21 mouse cellular contexts compared by ENCODE assay signal in genomic region chr19:18658473-18658872, GRCm38 (mm10). TPM values are rescaled to one million over a fixed set of nuclear protein-coding genes. Genes with fewer than 3 reads are reported as not detected.
A peak's percentile ranks its signal among the peaks of the same experiment; 100 is the strongest.
DNase-seq lines count a peak whose midpoint lies in the region; ATAC-seq and TF ChIP-seq lines count a peak whose summit lies in the region.
"Had no signal": no experiment of that assay in that cellular context is flagged by ENCODE, and none has a peak within 500 bp of the region (broad histone marks: within the 10 kb centered on the region; RNA-seq: fewer than 3 reads in every experiment).

No protein-coding gene starts in this region.

- WGBS in intestine, embryonic 15.5 days = 66% methylated on average over 4 of the region's 4 CpGs
- WGBS in intestine, postnatal 0 days = 60% methylated on average over 4 of the region's 4 CpGs
- 63% methylated on average over 4 of the region's 4 CpGs for WGBS in kidney, embryonic 16.5 days
- 71% methylated on average over 4 of the region's 4 CpGs for WGBS in midbrain, embryonic 16.5 days

- TF ChIP-seq CTCF in intestine, postnatal 0 days (IDR thresholded peaks at IDR 0.05; ENCODE audit: low read depth) = no peak

- no peak overlapping the region for H3K4me2 ChIP-seq in intestine, embryonic 15.5 days (replicated peaks)
- no peak overlapping the region for H3K4me2 ChIP-seq in intestine, postnatal 0 days (replicated peaks; ENCODE audit: low read depth)
- H3K4me2 ChIP-seq in kidney, embryonic 16.5 days (replicated peaks; ENCODE audit: low read depth, low read length) = no peak overlapping the region
- H3K4me2 ChIP-seq in midbrain, embryonic 16.5 days (ENCODE audit: low read length) = no peak overlapping the region
- H3K4me2 ChIP-seq: forebrain, embryonic 12.5 days; heart, embryonic 11.5 days; heart, embryonic 15.5 days; hindbrain, embryonic 13.5 days had no signal

- no peak overlapping the region for H3K9ac ChIP-seq in intestine, embryonic 15.5 days
- H3K9ac ChIP-seq in intestine, postnatal 0 days (ENCODE audit: low read depth, low read length) = no peak overlapping the region
- no peak overlapping the region for H3K9ac ChIP-seq in kidney, embryonic 16.5 days (replicated peaks; ENCODE audit: low read length)
- no peak overlapping the region for H3K9ac ChIP-seq in midbrain, embryonic 16.5 days (ENCODE audit: low read depth, low read length)
- H3K9ac ChIP-seq: forebrain, embryonic 12.5 days; heart, embryonic 15.5 days; hindbrain, embryonic 13.5 days had no signal

- 0 out of 2 replicates have a peak, but pooled peaks cover 3% of the 10 kb centered on the region for H3K4me1 ChIP-seq in intestine, embryonic 15.5 days (replicated peaks)
- no peaks in the 10 kb centered on the region for H3K4me1 ChIP-seq in intestine, postnatal 0 days (replicated peaks; ENCODE audit: control insufficient read depth, insufficient read depth, low read length)
- H3K4me1 ChIP-seq in kidney, embryonic 16.5 days (ENCODE audit: insufficient read depth, low read length) = peaks cover 5% of the 10 kb centered on the region; the same call in 1 of the 2 replicates
- H3K4me1 ChIP-seq in midbrain, embryonic 16.5 days (ENCODE audit: control insufficient read depth, insufficient read depth, low read length) = no peaks in the 10 kb centered on the region
- H3K4me1 ChIP-seq: forebrain, embryonic 12.5 days; hindbrain, embryonic 13.5 days had no signal

- no peaks in the 10 kb centered on the region for H3K27me3 ChIP-seq in intestine, embryonic 15.5 days (replicated peaks)
- no peaks in the 10 kb centered on the region for H3K27me3 ChIP-seq in intestine, postnatal 0 days (replicated peaks; ENCODE audit: control insufficient read depth, insufficient read depth, low read length)
- H3K27me3 ChIP-seq in kidney, embryonic 16.5 days (ENCODE audit: insufficient read depth, low read length) = no peaks in the 10 kb centered on the region
- H3K27me3 ChIP-seq in midbrain, embryonic 16.5 days (ENCODE audit: control insufficient read depth, insufficient read depth, low read depth, low read length) = no peaks in the 10 kb centered on the region
- H3K27me3 ChIP-seq: forebrain, embryonic 12.5 days; heart, embryonic 15.5 days; hindbrain, embryonic 13.5 days had no signal

- no peaks in the 10 kb centered on the region for H3K36me3 ChIP-seq in intestine, embryonic 15.5 days
- no peaks in the 10 kb centered on the region for H3K36me3 ChIP-seq in intestine, postnatal 0 days (ENCODE audit: control insufficient read depth, insufficient read depth)
- no peaks in the 10 kb centered on the region for H3K36me3 ChIP-seq in kidney, embryonic 16.5 days (ENCODE audit: insufficient read depth, low read length)
- H3K36me3 ChIP-seq in midbrain, embryonic 16.5 days (ENCODE audit: control insufficient read depth, insufficient read depth, low read length) = no peaks in the 10 kb centered on the region
- H3K36me3 ChIP-seq: forebrain, embryonic 12.5 days; heart, embryonic 15.5 days; hindbrain, embryonic 13.5 days had no signal

- peak; percentile 56; the same call in 1 of the 2 replicates for ATAC-seq in intestine, embryonic 15.5 days
- ATAC-seq in intestine, postnatal 0 days = no peak
- ATAC-seq in kidney, embryonic 16.5 days (ENCODE audit: low FRiP score, low TSS enrichment) = peak; percentile 59; the same call in 1 of the 2 replicates
- no peak for ATAC-seq in midbrain, embryonic 16.5 days
- ATAC-seq: forebrain, embryonic 16.5 days had no signal

- DNase-seq in kidney, adult 18-20 months = no peak
- peak; percentile 52 for DNase-seq in lung, postnatal 36 days
- no peak for DNase-seq in lung, postnatal 25 days (ENCODE audit: low spot score)
- peak; percentile 87 for DNase-seq in gonadal fat pad, adult 2 months (ENCODE audit: low read depth)
- DNase-seq: adrenal gland, adult 2 months; adrenal gland, postnatal 25 days; cerebellum, adult 18-20 months; cerebellum, adult 9-11 months; cerebellum, postnatal 36 days; gastrocnemius, postnatal 14 days; heart, adult 18-20 months; heart, postnatal 14 days had no signal

- H3K27ac ChIP-seq in intestine, embryonic 15.5 days = no peak overlapping the region
- H3K27ac ChIP-seq in intestine, postnatal 0 days (ENCODE audit: low read depth, low read length) = no peak overlapping the region
- H3K27ac ChIP-seq in kidney, embryonic 16.5 days (ENCODE audit: low read length) = peak overlapping the region; percentile 8; the same call in 1 of the 2 replicates
- no peak overlapping the region for H3K27ac ChIP-seq in midbrain, embryonic 16.5 days (ENCODE audit: low read length)
- H3K27ac ChIP-seq: forebrain, embryonic 12.5 days; heart, embryonic 15.5 days; hindbrain, embryonic 13.5 days had no signal

- H3K9me3 ChIP-seq in intestine, embryonic 15.5 days = no peaks in the 10 kb centered on the region
- no peaks in the 10 kb centered on the region for H3K9me3 ChIP-seq in intestine, postnatal 0 days (ENCODE audit: control insufficient read depth)
- no peaks in the 10 kb centered on the region for H3K9me3 ChIP-seq in kidney, embryonic 16.5 days (ENCODE audit: low read length)
- no peaks in the 10 kb centered on the region for H3K9me3 ChIP-seq in midbrain, embryonic 16.5 days (replicated peaks; ENCODE audit: control insufficient read depth, low read length, poor library complexity, severe bottlenecking)
- H3K9me3 ChIP-seq: forebrain, embryonic 12.5 days; heart, embryonic 15.5 days; hindbrain, embryonic 13.5 days had no signal

- H3K4me3 ChIP-seq in intestine, embryonic 15.5 days (replicated peaks) = no peak overlapping the region
- H3K4me3 ChIP-seq in intestine, postnatal 0 days (ENCODE audit: low read depth, low read length) = no peak overlapping the region
- no peak overlapping the region for H3K4me3 ChIP-seq in kidney, embryonic 16.5 days (ENCODE audit: low read length)
- no peak overlapping the region for H3K4me3 ChIP-seq in midbrain, embryonic 16.5 days (ENCODE audit: low read depth, low read length)
- H3K4me3 ChIP-seq: forebrain, embryonic 12.5 days; heart, embryonic 15.5 days; hindbrain, embryonic 13.5 days had no signal

RNA-seq across cellular contexts. Expression of gene Carnmt1, which starts 12.1 kb away (rescaled TPM):
- 21.2 and 24.0 TPM in 2 replicates for polyA plus RNA-seq in intestine, embryonic 15.5 days (2015; fragmentation: Nextera tagmentation; extraction: Ambion mirVana)
- 14.5 and 15.5 TPM in 2 replicates for polyA plus RNA-seq in intestine, postnatal 0 days (2015; fragmentation: Nextera tagmentation; extraction: Ambion mirVana)
- polyA plus RNA-seq in kidney, embryonic 16.5 days (2015; fragmentation: Nextera tagmentation; extraction: Ambion mirVana) = 24.0 and 26.0 TPM in 2 replicates
- 7.6 and 9.4 TPM in 2 replicates for polyA plus RNA-seq in gonadal fat pad, adult 2 months (2012; rRNA removed)
- polyA plus RNA-seq in midbrain, embryonic 16.5 days (2015; fragmentation: Nextera tagmentation; extraction: Ambion mirVana) = 10.1 and 10.7 TPM in 2 replicates

RNA-seq across cellular contexts. Expression of gene Nmrk1, which starts 26.7 kb away (rescaled TPM):
- polyA plus RNA-seq in intestine, embryonic 15.5 days (2015; fragmentation: Nextera tagmentation; extraction: Ambion mirVana) = 9.0 and 9.8 TPM in 2 replicates
- 4.7 and 6.2 TPM in 2 replicates for polyA plus RNA-seq in intestine, postnatal 0 days (2015; fragmentation: Nextera tagmentation; extraction: Ambion mirVana)
- polyA plus RNA-seq in kidney, embryonic 16.5 days (2015; fragmentation: Nextera tagmentation; extraction: Ambion mirVana) = 28.6 and 29.2 TPM in 2 replicates
- 13.7 and 18.3 TPM in 2 replicates for polyA plus RNA-seq in gonadal fat pad, adult 2 months (2012; rRNA removed)
- polyA plus RNA-seq in midbrain, embryonic 16.5 days (2015; fragmentation: Nextera tagmentation; extraction: Ambion mirVana) = 6.2 and 6.7 TPM in 2 replicates

RNA-seq across cellular contexts. Expression of gene Ostf1, which starts 26.9 kb away (rescaled TPM):
- polyA plus RNA-seq in intestine, embryonic 15.5 days (2015; fragmentation: Nextera tagmentation; extraction: Ambion mirVana) = 86.3 and 87.4 TPM in 2 replicates
- polyA plus RNA-seq in intestine, postnatal 0 days (2015; fragmentation: Nextera tagmentation; extraction: Ambion mirVana) = 140 and 143 TPM in 2 replicates
- polyA plus RNA-seq in kidney, embryonic 16.5 days (2015; fragmentation: Nextera tagmentation; extraction: Ambion mirVana) = 136 and 150 TPM in 2 replicates
- polyA plus RNA-seq in gonadal fat pad, adult 2 months (2012; rRNA removed) = 53.6 and 58.6 TPM in 2 replicates
- 32.1 and 32.2 TPM in 2 replicates for polyA plus RNA-seq in midbrain, embryonic 16.5 days (2015; fragmentation: Nextera tagmentation; extraction: Ambion mirVana)

RNA-seq across cellular contexts. Expression of gene D030056L22Rik, which starts 54.5 kb away (rescaled TPM):
- polyA plus RNA-seq in intestine, embryonic 15.5 days (2015; fragmentation: Nextera tagmentation; extraction: Ambion mirVana) = 26.4 and 30.8 TPM in 2 replicates
- polyA plus RNA-seq in intestine, postnatal 0 days (2015; fragmentation: Nextera tagmentation; extraction: Ambion mirVana) = 11.2 and 11.3 TPM in 2 replicates
- 30.4 and 30.5 TPM in 2 replicates for polyA plus RNA-seq in kidney, embryonic 16.5 days (2015; fragmentation: Nextera tagmentation; extraction: Ambion mirVana)
- 6.8 and 10.4 TPM in 2 replicates for polyA plus RNA-seq in gonadal fat pad, adult 2 months (2012; rRNA removed)
- 43.0 and 45.0 TPM in 2 replicates for polyA plus RNA-seq in midbrain, embryonic 16.5 days (2015; fragmentation: Nextera tagmentation; extraction: Ambion mirVana)

Comparison
In these comparisons a context has a peak if more than half of its experiments do, and no peak if none do; other contexts are left out.
1. ATAC-seq: peak in intestine, embryonic 15.5 days (single experiment) and kidney, embryonic 16.5 days (single experiment); none in intestine, postnatal 0 days (single experiment) and midbrain, embryonic 16.5 days (single experiment).
2. DNase-seq: peak in lung, postnatal 36 days (single experiment) and gonadal fat pad, adult 2 months (single experiment); none in kidney, adult 18-20 months (single experiment) and lung, postnatal 25 days (single experiment).